Mouse (Mus musculus) cerebellum, postnatal 36 days (tissue): ENCODE measurements around the gene Bend6.
A peak's percentile ranks its signal among the peaks of the same experiment; 100 is the strongest.
"Not testable (repeated sequence)": the region's sequence is repeated elsewhere in the genome, so short reads cannot be mapped to it uniquely, and the experiment has no call there.

Experiments
- DNase-seq, 2 experiments: peaks; one replicate each; pipeline ENCODE4 v3.0.0; 2021 to 2022; ENCODE audit warnings: mixed read lengths in 2 of 2

Bend6 gene

GRCm38 (mm10) chr1:33906216-33906615, 1.4 kb downstream of the Bend6 start:
- peak; percentile 36 to 51 for DNase-seq

- DNase-seq: no peak
Measured at GRCm38 (mm10) chr1:33903587-33903986, 4.0 kb downstream of the Bend6 start.

- no peak for DNase-seq
Measured at GRCm38 (mm10) chr1:33900175-33900574, 7.4 kb downstream of the Bend6 start.

GRCm38 (mm10) chr1:33898373-33898772, 9.2 kb downstream of the Bend6 start:
- DNase-seq: no peak

GRCm38 (mm10) chr1:33897426-33897825, 10.2 kb downstream of the Bend6 start:
- DNase-seq: peak; percentile 35 to 59

GRCm38 (mm10) chr1:33896666-33897065, 10.9 kb downstream of the Bend6 start:
- DNase-seq: peak; percentile 27 to 48

- no peak for DNase-seq
Measured at GRCm38 (mm10) chr1:33896116-33896515, 11.5 kb downstream of the Bend6 start.

GRCm38 (mm10) chr1:33892784-33893183, 14.8 kb downstream of the Bend6 start:
- DNase-seq: peak; percentile 53 to 67

GRCm38 (mm10) chr1:33883102-33883839, 24.3 kb downstream of the Bend6 start:
- DNase-seq: no peak

- DNase-seq: no peak
Measured at GRCm38 (mm10) chr1:33878170-33878569, 29.4 kb downstream of the Bend6 start.

- DNase-seq: no peak
Measured at GRCm38 (mm10) chr1:33876416-33876815, 31.2 kb downstream of the Bend6 start.

GRCm38 (mm10) chr1:33875691-33876090, 31.9 kb downstream of the Bend6 start:
- DNase-seq: peak in 1 of 2 experiments; percentile 25

GRCm38 (mm10) chr1:33873561-33873960, 34.1 kb downstream of the Bend6 start:
- DNase-seq: no peak

GRCm38 (mm10) chr1:33869437-33869836, 38.2 kb downstream of the Bend6 start:
- DNase-seq: no peak

- DNase-seq: peak; percentile 48 to 50
Measured at GRCm38 (mm10) chr1:33869031-33869430, 38.6 kb downstream of the Bend6 start.

- no peak for DNase-seq
Measured at GRCm38 (mm10) chr1:33846807-33847206, 60.8 kb downstream of the Bend6 start.

- DNase-seq: no peak
Measured at GRCm38 (mm10) chr1:33843823-33844222, 63.8 kb downstream of the Bend6 start.

GRCm38 (mm10) chr1:33838952-33839351, 68.7 kb downstream of the Bend6 start:
- not testable (repeated sequence) for DNase-seq

- DNase-seq: no peak
Measured at GRCm38 (mm10) chr1:33830586-33830985, 77.0 kb downstream of the Bend6 start.

GRCm38 (mm10) chr1:33817931-33818330, 89.7 kb downstream of the Bend6 start:
- no peak for DNase-seq

GRCm38 (mm10) chr1:33813868-33814794, 93.5 kb downstream of the Bend6 start, which contains the start of gene Zfp451:
Gene Zfp451, minus strand, starts transcription at chr1:33814595.
- peak; percentile 91 to 95 for DNase-seq

GRCm38 (mm10) chr1:33813495-33813867, 94.1 kb downstream of the Bend6 start:
- no peak for DNase-seq

- DNase-seq: no peak
Measured at GRCm38 (mm10) chr1:33803323-33803722, 104.3 kb downstream of the Bend6 start.
